Mouse (Mus musculus): ENCODE data around the gene Saxo2. TPM values are rescaled to one million over a fixed set of nuclear protein-coding genes. Genes with fewer than 3 reads are reported as not detected.
A peak's percentile ranks its signal among the peaks of the same experiment; 100 is the strongest.

Saxo2 gene
- total and polyA plus RNA-seq, 3 experiments, result 0.85 to 2.7 TPM; not detected in 1

GRCm38 (mm10) chr7:82691021-82691738, 42.9 kb upstream of the Saxo2 start (continued):
- TF ChIP-seq CHD2 (IDR thresholded peaks at IDR 0.05; ENCODE audit: low read length) (no peak), MAZ (IDR thresholded peaks at IDR 0.05; ENCODE audit: low read depth, low read length) (no peak), RCOR1 (IDR thresholded peaks at IDR 0.05; ENCODE audit: low read depth, low read length) (peak; percentile 19; the same call in 1 of the 2 replicates)

GRCm38 (mm10) chr7:82688736-82689135, 40.4 kb upstream of the Saxo2 start:
- peaks cover 6 to 14% of the 10 kb centered on the region in 2 experiments for H3K36me3 ChIP-seq (ENCODE audit: control insufficient read depth in 1 of 2, insufficient read depth in 2 of 2, low read length in 2 of 2)

GRCm38 (mm10) chr7:82679901-82680300, 31.6 kb upstream of the Saxo2 start:
- peaks cover 0 to 8% of the 10 kb centered on the region in 2 experiments; a peak in 2 of 4 replicates for H3K36me3 ChIP-seq (ENCODE audit: control insufficient read depth in 1 of 2, insufficient read depth in 2 of 2, low read length in 2 of 2)
- no peaks in the 10 kb centered on the region for H3K4me1 ChIP-seq (ENCODE audit: control insufficient read depth in 1 of 2, insufficient read depth in 2 of 2, low read length in 2 of 2)
- H3K9me3 ChIP-seq (replicated peaks; ENCODE audit: insufficient read depth, low read length), result no peaks in the 10 kb centered on the region
- H3K79me2 ChIP-seq (ENCODE audit: control insufficient read depth, insufficient read depth, low read length, poor library complexity), result no peaks in the 10 kb centered on the region
- H3K27me3 ChIP-seq (ENCODE audit: control insufficient read depth in 1 of 2, insufficient read depth in 2 of 2, low read length in 2 of 2), result no peaks in the 10 kb centered on the region
- H3K4me3 ChIP-seq (ENCODE audit: control insufficient read depth in 1 of 2, insufficient read depth in 1 of 2, low read depth in 2 of 2, low read length in 2 of 2), result no peak overlapping the region
- no peak overlapping the region for H3K9ac ChIP-seq (ENCODE audit: control insufficient read depth, low read depth, low read length, poor library complexity, severe bottlenecking)
- TF ChIP-seq SIN3A (IDR thresholded peaks at IDR 0.05; ENCODE audit: low read length) (no peak), GABPA (IDR thresholded peaks at IDR 0.05; ENCODE audit: low read depth, low read length) (no peak), MYC (IDR thresholded peaks at IDR 0.05; ENCODE audit: low read depth, low read length) (no peak), ZMIZ1 (IDR thresholded peaks at IDR 0.05; ENCODE audit: low read depth, low read length) (no peak), HCFC1 (IDR thresholded peaks at IDR 0.05; ENCODE audit: low read depth, low read length) (no peak), JUND (IDR thresholded peaks at IDR 0.05; ENCODE audit: low read depth, low read length) (no peak), ETS1 (IDR thresholded peaks at IDR 0.05; ENCODE audit: low read depth, low read length) (no peak), MYB (IDR thresholded peaks at IDR 0.05; ENCODE audit: low read depth, low read length) (no peak)
- H3K27ac ChIP-seq (ENCODE audit: control insufficient read depth, low read depth, low read length), result no peak overlapping the region
- DNase-seq (ENCODE audit: low read depth, low spot score), result no peak

More at GRCm38 (mm10) chr7:82688736-82689135, 40.4 kb upstream of the Saxo2 start:
- no peaks in the 10 kb centered on the region for H3K79me2 ChIP-seq (ENCODE audit: control insufficient read depth, insufficient read depth, low read length, poor library complexity)
- no peak overlapping the region for H3K27ac ChIP-seq (ENCODE audit: control insufficient read depth, low read depth, low read length)
- H3K9me3 ChIP-seq (replicated peaks; ENCODE audit: insufficient read depth, low read length), result no peaks in the 10 kb centered on the region
- peaks cover 12% of the 10 kb centered on the region in 2 experiments for H3K4me1 ChIP-seq (ENCODE audit: control insufficient read depth in 1 of 2, insufficient read depth in 2 of 2, low read length in 2 of 2)
- peak; percentile 39 for DNase-seq (ENCODE audit: low read depth, low spot score)
- H3K27me3 ChIP-seq (ENCODE audit: control insufficient read depth in 1 of 2, insufficient read depth in 2 of 2, low read length in 2 of 2), result no peaks in the 10 kb centered on the region
- H3K9ac ChIP-seq (ENCODE audit: control insufficient read depth, low read depth, low read length, poor library complexity, severe bottlenecking), result no peak overlapping the region
- TF ChIP-seq NELFE (IDR thresholded peaks at IDR 0.05; ENCODE audit: low read depth, low read length), result no peak
- no peak for TF ChIP-seq TBP (IDR thresholded peaks at IDR 0.05; ENCODE audit: low read depth, low read length)
- no peak for TF ChIP-seq CTCF (IDR thresholded peaks at IDR 0.05 in 2 of 3, conservative IDR thresholded peaks at IDR 0.05 in 1 of 3; ENCODE audit: control insufficient read depth in 1 of 3, insufficient read depth in 1 of 3, low read depth in 2 of 3, low read length in 3 of 3, poor library complexity in 1 of 3, severe bottlenecking in 1 of 3)
- TF ChIP-seq ZMIZ1 (IDR thresholded peaks at IDR 0.05; ENCODE audit: low read depth, low read length), result no peak
- no peak for TF ChIP-seq ZC3H11A (IDR thresholded peaks at IDR 0.05; ENCODE audit: low read depth, low read length)
- TF ChIP-seq E2F4 (IDR thresholded peaks at IDR 0.05; ENCODE audit: borderline replicate concordance, low read depth, low read length), result no peak
- no peak for TF ChIP-seq USF1 (IDR thresholded peaks at IDR 0.05; ENCODE audit: low read depth, low read length)
- no peak for TF ChIP-seq GATA1 (IDR thresholded peaks at IDR 0.05; ENCODE audit: low read depth, low read length)
- TF ChIP-seq MXI1 (IDR thresholded peaks at IDR 0.05; ENCODE audit: low read depth, low read length), result no peak
- TF ChIP-seq ZKSCAN1 (IDR thresholded peaks at IDR 0.05; ENCODE audit: low read depth, low read length), result no peak
- TF ChIP-seq MEF2A (IDR thresholded peaks at IDR 0.05; ENCODE audit: extremely low read depth, insufficient replicate concordance, low read depth, low read length, poor library complexity, severe bottlenecking), result no peak
- TF ChIP-seq SMC3 (IDR thresholded peaks at IDR 0.05; ENCODE audit: low read depth, low read length), result no peak
- TF ChIP-seq CHD2 (IDR thresholded peaks at IDR 0.05; ENCODE audit: low read length), result no peak
- no peak for TF ChIP-seq CHD1 (IDR thresholded peaks at IDR 0.05; ENCODE audit: low read depth, low read length)
- TF ChIP-seq MAX (IDR thresholded peaks at IDR 0.05; ENCODE audit: low read length), result no peak
- TF ChIP-seq MYC (IDR thresholded peaks at IDR 0.05; ENCODE audit: low read depth, low read length), result no peak
- H3K4me3 ChIP-seq (ENCODE audit: control insufficient read depth in 1 of 2, insufficient read depth in 1 of 2, low read depth in 2 of 2, low read length in 2 of 2), result no peak overlapping the region

Measured in MEL (cell line).